Mouse (Mus musculus) MEL (cell line): ENCODE results near the gene Pacsin2.

Experiments
- CTCF ChIP-seq, 3 experiments: IDR thresholded peaks in 2 of 3; conservative IDR thresholded peaks in 1 of 3; 2 replicates each; pipeline ENCODE4 v1.5.1; 2011 to 2012; ENCODE audit warnings: low read length in 3 of 3, low read depth in 2 of 3, mild to moderate bottlenecking in 2 of 3, improper control_type of control experiment in 1 of 3, inconsistent platforms in 1 of 3, mixed read lengths in 1 of 3, moderate library complexity in 1 of 3; ENCODE audit not compliant: control insufficient read depth in 1 of 3, insufficient read depth in 1 of 3, poor library complexity in 1 of 3, severe bottlenecking in 1 of 3
- EP300 ChIP-seq, 2 experiments: IDR thresholded peaks; 2 replicates each; pipeline ENCODE4 v1.6.1; 2011; ENCODE audit warnings: improper control_type of control experiment in 2 of 2, low read length in 2 of 2, low read depth in 1 of 2, mild to moderate bottlenecking in 1 of 2
- MAFK ChIP-seq: IDR thresholded peaks from 2 replicates; pipeline ENCODE4 v1.6.1; 2011; ENCODE audit warnings: low read depth, mild to moderate bottlenecking, low read length, improper control_type of control experiment, borderline replicate concordance
- MAX ChIP-seq: IDR thresholded peaks from 2 replicates; pipeline ENCODE4 v1.6.1; 2011; ENCODE audit warnings: low read length, improper control_type of control experiment
- MEF2A ChIP-seq: IDR thresholded peaks from 2 replicates; pipeline ENCODE4 v1.6.1; 2014; ENCODE audit warnings: low read depth, mild to moderate bottlenecking, inconsistent platforms, low read length, improper control_type of control experiment; ENCODE audit not compliant: poor library complexity, insufficient replicate concordance, severe bottlenecking; ENCODE audit errors: extremely low read depth
- MYC ChIP-seq: IDR thresholded peaks from 2 replicates; pipeline ENCODE4 v1.6.1; 2011; ENCODE audit warnings: low read depth, mild to moderate bottlenecking, low read length, improper control_type of control experiment, moderate library complexity
- NRF1 ChIP-seq: IDR thresholded peaks from 2 replicates; pipeline ENCODE4 v1.6.1; 2014; ENCODE audit warnings: low read depth, mild to moderate bottlenecking, inconsistent platforms, low read length, improper control_type of control experiment, moderate library complexity; ENCODE audit not compliant: poor library complexity, insufficient read depth, severe bottlenecking
- POLR2A ChIP-seq, 2 experiments: IDR thresholded peaks; 2 replicates each; pipeline ENCODE4 v1.6.1; 2011 to 2012; ENCODE audit warnings: low read length in 2 of 2, mild to moderate bottlenecking in 2 of 2, control low read depth in 1 of 2, improper control_type of control experiment in 1 of 2, low read depth in 1 of 2, moderate library complexity in 1 of 2; ENCODE audit not compliant: control insufficient read depth in 1 of 2, insufficient read depth in 1 of 2, poor library complexity in 1 of 2
- TCF12 ChIP-seq: IDR thresholded peaks from 2 replicates; pipeline ENCODE4 v1.6.1; 2014; ENCODE audit warnings: low read depth, mild to moderate bottlenecking, inconsistent platforms, low read length, improper control_type of control experiment, moderate library complexity
- USF1 ChIP-seq: IDR thresholded peaks from 2 replicates; pipeline ENCODE4 v1.6.1; 2014; ENCODE audit warnings: low read depth, mild to moderate bottlenecking, inconsistent platforms, low read length, improper control_type of control experiment, moderate library complexity

DNA sequence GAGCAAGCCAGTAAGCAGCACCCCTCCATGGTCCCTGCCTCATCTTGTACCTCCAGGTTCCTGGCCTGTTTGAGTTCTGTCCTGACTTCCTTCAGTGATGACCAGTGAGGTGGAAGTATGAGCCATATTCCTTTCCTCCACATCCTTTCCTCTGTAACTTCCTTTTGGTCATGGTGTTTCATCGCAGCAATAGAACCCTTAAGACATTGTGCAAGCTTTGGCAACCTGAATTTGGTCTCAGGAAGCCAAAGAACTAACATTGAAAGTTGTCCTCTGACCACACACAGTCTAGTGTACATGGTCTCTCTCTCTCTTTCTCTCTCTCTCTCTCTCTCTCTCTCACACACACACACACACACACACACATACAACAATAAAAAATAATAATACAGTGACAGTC lies 8.8 kb upstream of the Pacsin2 start:
- TF ChIP-seq NRF1, result no peak
- TF ChIP-seq MYC, result no peak
- TF ChIP-seq MAX, result no peak
- TF ChIP-seq EP300 (IDR thresholded peaks at IDR 0.05; ENCODE audit: low read depth in 1 of 2, low read length in 2 of 2), result no peak
- TF ChIP-seq TCF12, result no peak
- no peak for TF ChIP-seq CTCF (IDR thresholded peaks at IDR 0.05 in 2 of 3, conservative IDR thresholded peaks at IDR 0.05 in 1 of 3; ENCODE audit: control insufficient read depth in 1 of 3, insufficient read depth in 1 of 3, low read depth in 2 of 3, low read length in 3 of 3, poor library complexity in 1 of 3, severe bottlenecking in 1 of 3)
- no peak for TF ChIP-seq MEF2A
- TF ChIP-seq POLR2A (IDR thresholded peaks at IDR 0.05; ENCODE audit: control insufficient read depth in 1 of 2, insufficient read depth in 1 of 2, low read depth in 1 of 2, low read length in 2 of 2, poor library complexity in 1 of 2), result no peak
- TF ChIP-seq USF1, result no peak
- TF ChIP-seq MAFK, result no peak
